Mouse (Mus musculus) E14TG2a.4 (cell line): ENCODE measurements around the gene Klk9.

ENCODE experiments used
- H3K27me3 ChIP-seq: 2 replicates; pipeline ENCODE4 v1.6.1; 2014; ENCODE audit warnings: low read length, control low read depth; ENCODE audit not compliant: insufficient read depth
- H3K36me3 ChIP-seq: 2 replicates; pipeline ENCODE4 v1.6.1; 2014; ENCODE audit warnings: low read length, control low read depth; ENCODE audit not compliant: insufficient read depth
- H3K4me1 ChIP-seq: replicated peaks from 2 replicates; pipeline ENCODE4 v1.6.1; 2014; ENCODE audit warnings: low read depth, low read length, control low read depth
- H3K4me3 ChIP-seq: replicated peaks from 2 replicates; pipeline ENCODE4 v1.5.1; 2014; ENCODE audit warnings: mild to moderate bottlenecking, low read length
- H3K9me3 ChIP-seq: 2 replicates; pipeline ENCODE4 v1.6.1; 2014; ENCODE audit warnings: low read length, control low read depth
- CTCF ChIP-seq: conservative IDR thresholded peaks from 2 replicates; pipeline ENCODE4 v1.5.1; 2014; ENCODE audit warnings: low read length
- NANOG ChIP-seq: IDR thresholded peaks from 2 replicates; pipeline ENCODE4 v1.6.1; 2014; ENCODE audit warnings: borderline replicate concordance, low read length, mixed read lengths
- POU5F1 ChIP-seq: IDR thresholded peaks from 2 replicates; pipeline ENCODE4 v1.6.1; 2014; ENCODE audit warnings: low read length, borderline replicate concordance

Klk9 gene

GRCm38 (mm10) chr7:43799876-43800275 is 8.2 kb downstream of the Klk9 start:
- H3K4me1 ChIP-seq = peaks cover 63% of the 10 kb centered on the region
- H3K36me3 ChIP-seq = peaks cover 28% of the 10 kb centered on the region
- no peaks in the 10 kb centered on the region for H3K9me3 ChIP-seq
- H3K4me3 ChIP-seq = no peak overlapping the region
- H3K27me3 ChIP-seq = peaks cover 24% of the 10 kb centered on the region
- no peak for TF ChIP-seq NANOG
- no peak for TF ChIP-seq CTCF
- TF ChIP-seq POU5F1 = no peak

GRCm38 (mm10) chr7:43810994-43811393 is 19.3 kb downstream of the Klk9 start, which contains the start of gene Klk7:
Klk7 (plus strand) TSS chr7:43811294.
- 0 out of 2 replicates have a peak, but pooled peaks cover 11% of the 10 kb centered on the region for H3K27me3 ChIP-seq
- no peaks in the 10 kb centered on the region for H3K36me3 ChIP-seq
- no peak within 1 kb of the TSS for H3K4me3 ChIP-seq
- H3K4me1 ChIP-seq = peaks cover 36% of the 10 kb centered on the region
- TF ChIP-seq NANOG = no peak
- TF ChIP-seq POU5F1 = no peak
- TF ChIP-seq CTCF = no peak
- H3K9me3 ChIP-seq = peaks cover 14% of the 10 kb centered on the region

GRCm38 (mm10) chr7:43815211-43815610 is 23.5 kb downstream of the Klk9 start:
- TF ChIP-seq NANOG (no peak), POU5F1 (no peak), CTCF (no peak)
- peaks cover 27% of the 10 kb centered on the region for H3K4me1 ChIP-seq

DNA sequence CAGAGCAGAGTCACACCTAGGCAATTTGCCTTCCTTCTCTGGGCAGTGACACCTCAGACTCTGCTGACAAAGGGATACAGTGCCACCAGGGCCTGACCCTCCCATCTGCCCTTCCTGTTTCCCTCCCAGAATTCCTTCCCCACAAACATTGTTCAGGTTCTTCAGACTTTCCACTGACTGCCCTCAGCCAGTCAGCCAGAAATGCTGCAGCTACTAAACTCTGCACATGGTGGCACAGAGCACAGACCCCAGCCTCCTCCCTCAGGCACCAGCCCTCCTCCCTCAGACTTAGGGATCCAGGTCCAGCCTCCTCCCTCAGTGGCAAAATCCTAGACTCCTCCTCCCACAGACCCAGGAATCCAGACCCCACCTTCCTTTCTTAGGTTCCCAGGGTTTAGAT is 25.1 kb downstream of the Klk9 start:
- Histone ChIP-seq H3K4me3 (no peak overlapping the region), H3K4me1 (peaks cover 21% of the 10 kb centered on the region), H3K27me3 (0 out of 2 replicates have a peak, but pooled peaks cover 17% of the 10 kb centered on the region), H3K9me3 (peaks cover 14% of the 10 kb centered on the region), H3K36me3 (no peaks in the 10 kb centered on the region)
- no peak for TF ChIP-seq POU5F1
- no peak for TF ChIP-seq NANOG
- TF ChIP-seq CTCF = no peak

More at GRCm38 (mm10) chr7:43815211-43815610, 23.5 kb downstream of the Klk9 start:
- no peak overlapping the region for H3K4me3 ChIP-seq
- H3K36me3 ChIP-seq = no peaks in the 10 kb centered on the region
- H3K9me3 ChIP-seq = peaks cover 14% of the 10 kb centered on the region
- H3K27me3 ChIP-seq = 0 out of 2 replicates have a peak, but pooled peaks cover 12% of the 10 kb centered on the region

GRCm38 (mm10) chr7:43821581-43821980 is 29.9 kb downstream of the Klk9 start:
- H3K4me1 ChIP-seq = peaks cover 12% of the 10 kb centered on the region
- H3K27me3 ChIP-seq = peaks cover 20% of the 10 kb centered on the region
- no peak overlapping the region for H3K4me3 ChIP-seq
- H3K9me3 ChIP-seq = no peaks in the 10 kb centered on the region
- H3K36me3 ChIP-seq = no peaks in the 10 kb centered on the region
- TF ChIP-seq CTCF = no peak
- TF ChIP-seq NANOG = no peak
- no peak for TF ChIP-seq POU5F1

- TF ChIP-seq CTCF (no peak), NANOG (no peak), POU5F1 (no peak)
- Histone ChIP-seq H3K9me3 (no peaks in the 10 kb centered on the region), H3K27me3 (peaks cover 32% of the 10 kb centered on the region), H3K4me3 (no peak within 1 kb of the TSS), H3K36me3 (no peaks in the 10 kb centered on the region), H3K4me1 (peaks cover 4% of the 10 kb centered on the region)
Observed at GRCm38 (mm10) chr7:43824199-43824598, 32.5 kb downstream of the Klk9 start, which contains the start of gene Klk6. Klk6 (plus strand) TSS chr7:43824499.

DNA sequence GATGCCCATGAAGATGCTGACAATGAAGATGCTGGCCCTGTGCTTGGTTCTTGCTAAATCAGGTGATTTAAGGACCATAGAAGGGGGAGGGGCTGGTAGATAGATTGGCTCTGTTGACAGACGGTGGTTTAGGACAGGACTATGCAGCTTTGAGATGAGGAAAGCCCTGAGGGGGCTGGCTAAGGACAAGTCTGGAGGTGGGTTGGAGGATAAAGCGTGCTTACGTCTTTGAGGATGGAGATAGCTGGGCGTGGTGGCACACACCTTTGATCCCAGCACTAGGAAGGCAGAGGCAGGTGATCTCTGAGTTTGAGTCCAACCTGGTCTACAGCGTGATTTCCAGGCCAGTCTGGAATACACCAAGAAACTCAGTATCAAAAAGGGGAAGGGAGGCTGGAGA is 34.4 kb downstream of the Klk9 start:
- peaks cover 4% of the 10 kb centered on the region for H3K4me1 ChIP-seq

DNA sequence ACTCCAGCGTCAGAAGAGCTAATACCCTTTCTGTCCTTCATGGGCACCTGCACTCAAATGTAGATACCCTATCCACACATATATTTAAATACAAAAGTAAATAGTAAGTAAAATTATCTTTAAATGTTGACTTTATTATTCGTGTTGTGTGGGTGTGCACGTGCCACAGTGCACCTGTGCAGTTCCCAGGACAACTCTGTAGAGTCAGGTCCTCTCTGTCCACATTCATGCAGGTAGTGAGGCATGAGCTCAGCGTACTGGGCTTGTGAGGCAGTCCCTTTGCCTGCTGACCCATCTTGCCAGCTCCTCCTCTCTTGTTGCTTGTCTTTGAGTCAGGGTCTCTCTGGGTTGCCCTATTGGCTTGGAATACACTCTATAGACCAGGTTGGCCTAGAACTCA is 36.0 kb downstream of the Klk9 start:
- Histone ChIP-seq H3K4me1 (peaks cover 7% of the 10 kb centered on the region), H3K36me3 (no peaks in the 10 kb centered on the region), H3K27me3 (peaks cover 43% of the 10 kb centered on the region), H3K4me3 (no peak overlapping the region), H3K9me3 (no peaks in the 10 kb centered on the region)
- no peak for TF ChIP-seq NANOG

More for the DNA sequence above, 34.4 kb downstream of the Klk9 start:
- TF ChIP-seq CTCF = no peak
- TF ChIP-seq POU5F1 = no peak
- no peak for TF ChIP-seq NANOG
- Histone ChIP-seq H3K9me3 (no peaks in the 10 kb centered on the region), H3K27me3 (peaks cover 38% of the 10 kb centered on the region), H3K36me3 (no peaks in the 10 kb centered on the region), H3K4me3 (no peak overlapping the region)

DNA sequence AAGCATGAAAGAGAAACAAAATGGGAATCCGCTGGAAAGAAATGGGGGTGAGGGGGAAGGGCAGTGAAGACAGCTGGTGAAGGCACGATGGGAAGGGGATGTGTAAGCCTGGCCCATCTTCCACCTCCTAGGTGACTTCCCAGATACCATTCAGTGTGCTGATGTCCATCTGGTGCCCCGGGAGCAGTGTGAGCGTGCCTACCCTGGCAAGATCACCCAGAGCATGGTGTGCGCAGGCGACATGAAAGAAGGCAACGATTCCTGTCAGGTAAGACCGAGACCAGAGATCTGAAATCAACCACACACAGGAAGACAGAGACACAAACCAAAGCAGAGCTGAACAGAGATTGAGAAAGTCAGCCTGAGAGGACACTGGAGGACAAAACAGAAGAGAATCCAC is 37.3 kb downstream of the Klk9 start:
- no peaks in the 10 kb centered on the region for H3K36me3 ChIP-seq
- H3K27me3 ChIP-seq = peaks cover 33% of the 10 kb centered on the region
- H3K4me1 ChIP-seq = peaks cover 10% of the 10 kb centered on the region
- TF ChIP-seq POU5F1 (no peak), NANOG (no peak), CTCF (no peak)
- no peak overlapping the region for H3K4me3 ChIP-seq
- H3K9me3 ChIP-seq = no peaks in the 10 kb centered on the region
